Mouse (Mus musculus): ENCODE measurements at regions not wholly inside any gene's neighbourhood (a gene's known extent, or its start where the extent isn't known, plus 50 kb on each side); places are given as distances from the start of the nearest gene placed in this dataset.

- Histone ChIP-seq H3K27me3 (no peaks in the 10 kb centered on the region), H3K9me3 (replicated peaks) (no peaks in the 10 kb centered on the region), H3K4me1 (0 out of 2 replicates have a peak, but pooled peaks cover 4% of the 10 kb centered on the region), H3K4me2 (no peak overlapping the region), H3K4me3 (replicated peaks) (no peak overlapping the region), H3K9ac (no peak overlapping the region), H3K27ac (no peak overlapping the region), H3K36me3 (no peaks in the 10 kb centered on the region)
- 41% methylated on average over 12 of the region's 12 CpGs for WGBS
- no peak for ATAC-seq (replicated peaks; ENCODE audit: low FRiP score)
These were observed 269.4 kb downstream of the Bcl11a start for GRCm38 (mm10) chr11:24347225-24347624.

GRCm38 (mm10) chr11:24348741-24349140 is 270.9 kb downstream of the Bcl11a start:
- no peak for ATAC-seq (replicated peaks; ENCODE audit: low FRiP score)
- Histone ChIP-seq H3K36me3 (no peaks in the 10 kb centered on the region), H3K27me3 (no peaks in the 10 kb centered on the region), H3K4me2 (no peak overlapping the region), H3K4me3 (replicated peaks) (no peak overlapping the region), H3K9ac (no peak overlapping the region), H3K4me1 (0 out of 2 replicates have a peak, but pooled peaks cover 4% of the 10 kb centered on the region), H3K27ac (no peak overlapping the region), H3K9me3 (replicated peaks) (no peaks in the 10 kb centered on the region)
- 44% methylated on average over 4 of the region's 4 CpGs for WGBS

- ATAC-seq (replicated peaks; ENCODE audit: low FRiP score): no peak
- H3K36me3 ChIP-seq: no peaks in the 10 kb centered on the region
- 48% methylated on average over 10 of the region's 10 CpGs for WGBS
These were observed 272.2 kb downstream of the Bcl11a start for GRCm38 (mm10) chr11:24349967-24350643.

GRCm38 (mm10) chr11:24350839-24351238 is 273.0 kb downstream of the Bcl11a start:
- H3K4me1 ChIP-seq: 0 out of 2 replicates have a peak, but pooled peaks cover 4% of the 10 kb centered on the region
- 86% methylated on average over 4 of the region's 4 CpGs for WGBS
- no peak overlapping the region for H3K4me2 ChIP-seq

More at GRCm38 (mm10) chr11:24349967-24350643, 272.2 kb downstream of the Bcl11a start:
- Histone ChIP-seq H3K4me2 (no peak overlapping the region), H3K27me3 (no peaks in the 10 kb centered on the region), H3K9me3 (replicated peaks) (no peaks in the 10 kb centered on the region), H3K4me1 (0 out of 2 replicates have a peak, but pooled peaks cover 4% of the 10 kb centered on the region), H3K27ac (no peak overlapping the region), H3K4me3 (replicated peaks) (no peak overlapping the region), H3K9ac (no peak overlapping the region)

GRCm38 (mm10) chr11:24352071-24352470 is 274.2 kb downstream of the Bcl11a start:
- Histone ChIP-seq H3K4me3 (replicated peaks) (no peak overlapping the region), H3K27ac (no peak overlapping the region), H3K36me3 (no peaks in the 10 kb centered on the region), H3K4me1 (0 out of 2 replicates have a peak, but pooled peaks cover 4% of the 10 kb centered on the region), H3K4me2 (no peak overlapping the region), H3K9me3 (replicated peaks) (no peaks in the 10 kb centered on the region), H3K27me3 (no peaks in the 10 kb centered on the region), H3K9ac (no peak overlapping the region)
- no peak for ATAC-seq (replicated peaks; ENCODE audit: low FRiP score)
- 75% methylated on average over 3 of the region's 3 CpGs for WGBS

More at GRCm38 (mm10) chr11:24350839-24351238, 273.0 kb downstream of the Bcl11a start:
- H3K27me3 ChIP-seq: no peaks in the 10 kb centered on the region
- H3K36me3 ChIP-seq: no peaks in the 10 kb centered on the region
- H3K9ac ChIP-seq: no peak overlapping the region
- no peaks in the 10 kb centered on the region for H3K9me3 ChIP-seq (replicated peaks)
- ATAC-seq (replicated peaks; ENCODE audit: low FRiP score): no peak
- H3K4me3 ChIP-seq (replicated peaks): no peak overlapping the region
- H3K27ac ChIP-seq: no peak overlapping the region

GRCm38 (mm10) chr11:24353056-24353455 is 275.2 kb downstream of the Bcl11a start:
- 36% methylated on average over 1 of the region's 1 CpGs for WGBS
- Histone ChIP-seq H3K9ac (no peak overlapping the region), H3K27ac (no peak overlapping the region), H3K9me3 (replicated peaks) (no peaks in the 10 kb centered on the region), H3K4me2 (no peak overlapping the region), H3K27me3 (no peaks in the 10 kb centered on the region), H3K36me3 (no peaks in the 10 kb centered on the region), H3K4me3 (replicated peaks) (no peak overlapping the region), H3K4me1 (no peaks in the 10 kb centered on the region)
- ATAC-seq (replicated peaks; ENCODE audit: low FRiP score): no peak

- H3K4me3 ChIP-seq (replicated peaks): no peak overlapping the region
- H3K4me1 ChIP-seq: 0 out of 2 replicates have a peak, but pooled peaks cover 2% of the 10 kb centered on the region
- H3K9ac ChIP-seq: no peak overlapping the region
- H3K27ac ChIP-seq: no peak overlapping the region
- 69% methylated on average over 1 of the region's 1 CpGs for WGBS
- no peaks in the 10 kb centered on the region for H3K36me3 ChIP-seq
- H3K9me3 ChIP-seq (replicated peaks): no peaks in the 10 kb centered on the region
- ATAC-seq (replicated peaks; ENCODE audit: low FRiP score): no peak
- H3K4me2 ChIP-seq: no peak overlapping the region
- no peaks in the 10 kb centered on the region for H3K27me3 ChIP-seq
These were observed 279.5 kb downstream of the Bcl11a start for GRCm38 (mm10) chr11:24357388-24357787.

- H3K4me3 ChIP-seq (replicated peaks): no peak overlapping the region
- H3K9me3 ChIP-seq (replicated peaks): no peaks in the 10 kb centered on the region
- H3K4me1 ChIP-seq: peaks cover 11% of the 10 kb centered on the region; the same call in 1 of the 2 replicates
- no peak for ATAC-seq (replicated peaks; ENCODE audit: low FRiP score)
- no peaks in the 10 kb centered on the region for H3K36me3 ChIP-seq
- H3K4me2 ChIP-seq: no peak overlapping the region
- no peak overlapping the region for H3K9ac ChIP-seq
- no peaks in the 10 kb centered on the region for H3K27me3 ChIP-seq
- H3K27ac ChIP-seq: no peak overlapping the region
These were observed 281.2 kb downstream of the Bcl11a start for GRCm38 (mm10) chr11:24359086-24359485.

- no peak overlapping the region for H3K27ac ChIP-seq
- H3K27me3 ChIP-seq: no peaks in the 10 kb centered on the region
- WGBS: 47% methylated on average over 6 of the region's 6 CpGs
- no peaks in the 10 kb centered on the region for H3K36me3 ChIP-seq
- peaks cover 11% of the 10 kb centered on the region; the same call in 1 of the 2 replicates for H3K4me1 ChIP-seq
- no peak overlapping the region for H3K9ac ChIP-seq
- H3K9me3 ChIP-seq (replicated peaks): no peaks in the 10 kb centered on the region
- H3K4me2 ChIP-seq: no peak overlapping the region
- H3K4me3 ChIP-seq (replicated peaks): no peak overlapping the region
- ATAC-seq (replicated peaks; ENCODE audit: low FRiP score): no peak
These were observed 284.3 kb downstream of the Bcl11a start for GRCm38 (mm10) chr11:24361998-24362687.

GRCm38 (mm10) chr11:24362688-24363035 is 284.8 kb downstream of the Bcl11a start:
- Histone ChIP-seq H3K9me3 (replicated peaks) (no peaks in the 10 kb centered on the region), H3K36me3 (no peaks in the 10 kb centered on the region), H3K27me3 (no peaks in the 10 kb centered on the region), H3K4me2 (no peak overlapping the region), H3K9ac (no peak overlapping the region), H3K4me3 (replicated peaks) (no peak overlapping the region), H3K27ac (no peak overlapping the region), H3K4me1 (peaks cover 11% of the 10 kb centered on the region; the same call in 1 of the 2 replicates)
- 68% methylated on average over 2 of the region's 2 CpGs for whole genome bisulfite sequencing
- no peak for ATAC-seq (replicated peaks; ENCODE audit: low FRiP score)

GRCm38 (mm10) chr11:24363418-24364364 is 285.8 kb downstream of the Bcl11a start:
- WGBS: 57% methylated on average over 9 of the region's 9 CpGs
- Histone ChIP-seq H3K27me3 (no peaks in the 10 kb centered on the region), H3K4me2 (no peak overlapping the region), H3K9ac (no peak overlapping the region), H3K9me3 (replicated peaks) (no peaks in the 10 kb centered on the region), H3K4me3 (replicated peaks) (no peak overlapping the region), H3K36me3 (no peaks in the 10 kb centered on the region), H3K4me1 (peaks cover 11% of the 10 kb centered on the region; the same call in 1 of the 2 replicates), H3K27ac (no peak overlapping the region)
- peak; percentile 62; the same call in 1 of the 2 replicates for ATAC-seq (replicated peaks; ENCODE audit: low FRiP score)
